Mouse (Mus musculus): ENCODE measurements around the gene Tex45. TPM values are rescaled to one million over a fixed set of nuclear protein-coding genes. Genes with fewer than 3 reads are reported as not detected.

Tex45 gene
- 0.19 TPM in 1 of 2 replicates, not detected in the other for polyA plus RNA-seq (2012; rRNA removed)

DNA sequence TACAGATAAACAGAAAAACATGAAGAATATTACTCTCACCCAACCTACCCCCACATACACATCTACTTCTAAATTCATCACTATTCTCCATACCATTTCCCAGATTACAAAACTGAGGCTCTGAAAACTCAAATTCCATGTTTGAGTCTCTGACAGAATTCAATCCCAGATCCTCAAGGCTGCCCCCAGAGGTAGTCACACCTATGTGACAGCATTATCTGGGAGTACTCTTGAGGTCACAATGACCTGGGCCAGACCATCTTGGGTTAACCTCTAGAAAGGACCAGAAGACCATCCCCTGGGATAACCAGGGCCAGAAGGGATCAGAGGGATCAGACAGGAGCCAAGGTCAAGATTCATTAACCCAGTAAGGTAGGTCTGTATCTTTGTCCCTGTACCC lies at the start of gene Tex45:
Gene Tex45 (plus strand): TSS at position 301 of the 400 bp plus-strand sequence.

DNA sequence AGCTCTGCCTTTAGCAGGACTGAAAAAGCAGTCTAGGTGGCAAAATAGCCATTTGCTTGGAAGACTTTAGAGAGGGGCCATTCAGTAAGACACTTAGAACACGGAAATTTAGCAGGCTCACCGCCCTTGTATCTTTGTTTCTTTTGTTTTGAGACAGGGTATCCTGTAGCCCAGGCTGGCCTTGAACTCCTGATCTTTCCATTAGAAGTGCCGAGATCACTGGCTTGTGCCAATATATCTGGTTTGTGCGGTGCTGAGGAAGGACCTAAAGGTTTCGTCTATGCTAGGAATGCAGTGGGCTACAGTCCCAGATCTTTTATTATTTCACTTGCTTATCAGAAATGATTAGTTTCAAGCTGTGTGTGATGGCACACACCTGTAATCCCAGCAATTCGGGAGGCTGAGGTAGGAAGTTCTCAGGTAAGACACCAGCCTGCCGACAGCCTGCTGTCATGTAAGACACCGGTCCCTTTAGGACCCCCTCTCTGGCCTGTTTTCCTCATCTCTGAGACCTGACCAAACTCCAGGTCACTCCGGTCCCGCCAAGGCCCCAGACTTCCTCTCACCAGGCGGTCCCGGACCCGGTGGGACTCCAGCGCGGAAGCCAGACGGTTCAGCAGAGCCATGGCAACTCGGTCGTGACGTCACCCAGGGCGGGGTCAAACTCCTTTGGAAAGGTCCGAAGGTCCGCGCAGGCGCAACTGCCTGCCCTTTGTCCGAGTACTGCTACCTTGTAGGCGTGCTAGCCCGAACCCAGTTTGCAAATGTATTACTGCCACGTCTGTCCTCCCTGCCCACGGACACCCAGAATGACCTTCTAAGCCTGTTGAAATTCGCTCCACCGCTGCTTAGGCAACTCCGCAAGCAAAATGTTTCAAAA lies 3.4 kb upstream of the Tex45 start, which contains the start of gene Pex11g:
Gene Pex11g (minus strand): TSS at position 675 of the 880 bp plus-strand sequence.

DNA sequence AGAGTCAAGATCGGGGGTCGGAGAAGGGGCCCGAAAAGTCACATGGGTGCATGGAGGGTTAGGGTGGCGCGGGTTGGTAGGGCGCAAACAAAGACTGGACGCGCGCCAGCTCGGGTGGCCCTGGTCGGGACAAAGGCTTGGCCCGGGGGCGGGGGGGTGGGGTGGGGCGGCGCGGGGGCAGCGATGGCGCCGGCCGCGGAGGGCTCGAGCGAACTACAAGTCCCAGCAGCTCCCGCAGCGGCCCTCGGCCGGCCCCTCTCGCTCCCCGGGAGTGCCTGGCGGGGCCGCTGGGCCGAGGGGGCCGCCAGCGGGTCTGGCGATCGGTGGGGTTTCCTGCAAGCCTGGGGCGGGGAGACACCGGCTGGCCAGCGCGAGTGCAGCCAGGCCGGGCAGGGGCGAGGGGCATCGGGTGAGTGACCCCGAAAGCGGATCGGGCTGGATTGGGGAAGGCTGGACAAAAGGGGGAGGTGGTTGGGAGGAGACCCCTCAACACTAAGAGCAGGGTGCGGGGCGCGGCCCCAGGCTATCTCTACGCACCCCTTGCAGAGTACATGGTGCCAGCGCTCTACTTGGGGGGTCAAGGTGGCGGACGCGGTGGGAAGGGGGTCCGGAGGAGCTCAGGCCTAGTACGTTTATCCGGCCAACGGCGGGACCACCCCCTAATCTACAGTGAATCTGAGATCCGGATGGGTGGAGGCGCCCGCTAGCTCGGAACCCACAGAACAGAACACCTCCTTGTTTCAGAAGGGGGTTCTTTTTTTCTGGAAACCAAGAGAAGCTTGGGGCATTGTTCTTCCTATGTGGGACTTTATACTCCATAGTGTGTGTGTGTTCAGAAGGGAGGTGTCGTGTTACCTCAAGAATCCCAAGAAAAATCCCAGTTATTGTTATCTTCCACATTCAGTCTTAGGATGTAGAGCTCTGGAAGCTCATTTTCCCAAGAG lies 22.5 kb downstream of the Tex45 start, which contains the start of gene Zfp358:
Gene Zfp358 (plus strand): TSS at position 238 of the 944 bp plus-strand sequence.

GRCm38 (mm10) chr8:3500235-3501090 lies 29.8 kb downstream of the Tex45 start, which contains the start of gene Mcoln1:
Gene Mcoln1 (plus strand): TSS chr8:3500457.

GRCm38 (mm10) chr8:3515260-3515671 lies 44.6 kb downstream of the Tex45 start, which contains the start of gene Pnpla6:
Gene Pnpla6 (plus strand): TSS chr8:3515384.

Other genes with a start within 250 kb of the Tex45 start
- gene Insr, start 191.2 kb upstream of the Tex45 start, polyA plus RNA-seq (2012; rRNA removed) = 25.5 and 28.2 TPM in 2 replicates
- gene A430078G23Rik, start 117.4 kb upstream of the Tex45 start, polyA plus RNA-seq (2012; rRNA removed) = 1.3 and 1.6 TPM in 2 replicates
- gene Arhgef18, start 77.9 kb upstream of the Tex45 start, polyA plus RNA-seq (2012; rRNA removed) = 61.7 and 63.8 TPM in 2 replicates
- gene Pex11g, start 3.2 kb upstream of the Tex45 start, polyA plus RNA-seq (2012; rRNA removed) = 14.6 and 17.2 TPM in 2 replicates
- 47.9 and 52.0 TPM in 2 replicates for gene Zfp358, start 22.3 kb downstream of the Tex45 start, polyA plus RNA-seq (2012; rRNA removed)
- 326 and 619 TPM in 2 replicates for gene Mcoln1, start 29.6 kb downstream of the Tex45 start, polyA plus RNA-seq (2012; rRNA removed)
- gene Pnpla6, start 44.5 kb downstream of the Tex45 start, polyA plus RNA-seq (2012; rRNA removed) = 73.1 and 77.5 TPM in 2 replicates
- gene C330021F23Rik, start 97.1 kb downstream of the Tex45 start, polyA plus RNA-seq (2012; rRNA removed) = 0.12 and 4.0 TPM in 2 replicates
- gene Camsap3, start 116.4 kb downstream of the Tex45 start, polyA plus RNA-seq (2012; rRNA removed) = 93.5 and 97.2 TPM in 2 replicates
- gene Xab2, start 150.5 kb downstream of the Tex45 start, polyA plus RNA-seq (2012; rRNA removed) = 48.7 and 54.3 TPM in 2 replicates
- gene Pet100, start 150.7 kb downstream of the Tex45 start, polyA plus RNA-seq (2012; rRNA removed) = 3.6 and 4.7 TPM in 2 replicates
- gene Pcp2, start 154.7 kb downstream of the Tex45 start, polyA plus RNA-seq (2012; rRNA removed) = not detected in 2 replicates
- 222 and 231 TPM in 2 replicates for gene Stxbp2, start 160.1 kb downstream of the Tex45 start, polyA plus RNA-seq (2012; rRNA removed)
- gene Retn, start 184.9 kb downstream of the Tex45 start, polyA plus RNA-seq (2012; rRNA removed) = 3.7 and 5.5 TPM in 2 replicates
- gene Mcemp1, start 194.9 kb downstream of the Tex45 start, polyA plus RNA-seq (2012; rRNA removed) = 0.33 and 0.41 TPM in 2 replicates
- gene Fcor, start 201.5 kb downstream of the Tex45 start, polyA plus RNA-seq (2012; rRNA removed) = 0.50 and 4.1 TPM in 2 replicates
- gene Trappc5, start 205.4 kb downstream of the Tex45 start, polyA plus RNA-seq (2012; rRNA removed) = 25.1 and 37.8 TPM in 2 replicates
- gene Fcer2a, start 223.3 kb downstream of the Tex45 start, polyA plus RNA-seq (2012; rRNA removed) = 1.3 and 1.8 TPM in 2 replicates
- gene Clec4g, start 249.8 kb downstream of the Tex45 start, polyA plus RNA-seq (2012; rRNA removed) = not detected in 2 replicates

All from colon, adult 2 months (tissue).